Mouse (Mus musculus) mature B cell (primary cell): Measurements from ENCODE around the gene Rnf141.

ENCODE experiments used
- in situ Hi-C: fragments of 300-500 bp; cut with MboI; formaldehyde crosslinking; loops from 2 replicates; pipeline ENCODE4 v1.14.3; 2019

Rnf141 gene

DNA sequence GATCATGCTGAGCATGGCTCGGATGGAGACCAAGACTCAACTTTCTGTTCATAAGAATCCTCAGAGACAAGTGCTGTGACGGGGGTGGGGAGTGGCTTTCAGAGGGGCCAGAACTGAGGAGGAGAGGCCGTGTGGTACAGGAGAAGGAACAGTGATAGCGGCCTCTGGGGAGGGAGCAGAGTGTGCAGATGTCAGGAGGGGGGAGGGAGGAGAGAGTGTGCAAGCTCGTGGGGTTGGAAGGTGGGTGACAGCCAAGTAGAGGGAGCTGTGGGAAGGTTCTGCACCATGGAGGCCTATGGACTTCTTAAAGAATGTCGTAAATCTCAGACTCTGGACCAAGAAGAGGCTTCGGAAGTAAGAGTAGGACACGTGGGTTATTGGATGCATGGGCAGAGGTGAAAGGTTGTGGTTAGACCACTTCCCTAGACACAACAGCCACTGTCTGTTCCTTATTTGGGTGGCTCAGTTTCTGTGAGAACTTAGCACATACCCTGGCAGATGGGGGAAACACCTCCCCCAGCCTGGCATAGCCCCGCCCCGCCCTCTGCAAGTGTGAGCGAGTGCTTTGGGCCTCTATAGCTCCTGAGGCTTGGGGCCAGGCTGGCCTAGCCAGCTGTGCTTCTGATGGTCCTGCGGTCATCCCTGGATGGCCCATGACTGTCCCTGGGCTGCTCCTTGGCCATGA lies 47.7 kb downstream of the Rnf141 start:
- in situ Hi-C loops: no loop called here

- in situ Hi-C loops: no loop called here
These were observed 49.5 kb downstream of the Rnf141 start for GRCm38 (mm10) chr7:110794722-110795121.

DNA sequence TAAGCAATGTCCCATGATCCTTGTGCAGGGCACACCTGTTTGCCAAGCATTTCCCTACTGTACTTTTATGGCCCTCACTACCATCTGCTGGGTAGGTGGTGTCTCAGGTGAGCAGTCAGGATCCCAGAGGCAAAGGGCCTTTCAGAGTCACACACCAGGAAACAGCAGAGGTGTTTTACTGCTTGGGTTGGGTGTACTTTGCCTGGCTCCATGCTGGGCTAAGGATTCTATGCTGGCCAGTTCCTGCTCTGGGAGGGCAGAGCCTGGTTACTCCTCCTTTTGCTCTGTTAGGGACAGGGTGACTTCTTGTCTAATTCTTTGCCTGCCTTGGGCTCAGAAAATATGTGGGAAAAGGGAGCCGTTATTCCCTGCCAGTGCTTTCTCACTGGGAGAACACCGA lies 51.4 kb downstream of the Rnf141 start:
- in situ Hi-C loops: no loop called here

DNA sequence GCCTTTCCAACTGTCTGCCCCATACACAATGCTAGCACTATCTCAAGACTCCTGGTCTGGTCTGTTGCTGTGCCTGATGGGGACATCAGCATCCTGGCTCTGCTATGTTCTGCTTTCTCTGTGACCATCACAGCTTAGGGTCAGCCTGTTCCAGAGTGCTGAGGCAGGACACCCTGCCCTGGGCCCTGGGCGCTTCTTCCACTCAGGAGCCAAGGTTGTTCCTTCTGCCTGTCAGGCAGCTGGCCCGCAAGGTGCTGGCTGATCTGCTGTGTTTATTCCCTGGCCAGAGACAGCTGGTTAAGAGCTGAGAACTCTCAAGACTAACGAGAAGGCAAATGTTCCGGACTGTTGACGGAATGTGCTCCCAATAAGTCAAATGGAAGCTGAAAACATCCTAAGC lies 52.1 kb downstream of the Rnf141 start:
- in situ Hi-C loops: no loop called here

- in situ Hi-C loops: no loop called here
These were observed 53.4 kb downstream of the Rnf141 start for GRCm38 (mm10) chr7:110790878-110791277.

- in situ Hi-C loops: no loop called here
These were observed 56.9 kb downstream of the Rnf141 start for GRCm38 (mm10) chr7:110787310-110787709.

- in situ Hi-C loops: no loop called here
These were observed 58.5 kb downstream of the Rnf141 start for GRCm38 (mm10) chr7:110785741-110786146.

GRCm38 (mm10) chr7:110784965-110785364 lies 59.3 kb downstream of the Rnf141 start:
- in situ Hi-C loops: no loop called here

DNA sequence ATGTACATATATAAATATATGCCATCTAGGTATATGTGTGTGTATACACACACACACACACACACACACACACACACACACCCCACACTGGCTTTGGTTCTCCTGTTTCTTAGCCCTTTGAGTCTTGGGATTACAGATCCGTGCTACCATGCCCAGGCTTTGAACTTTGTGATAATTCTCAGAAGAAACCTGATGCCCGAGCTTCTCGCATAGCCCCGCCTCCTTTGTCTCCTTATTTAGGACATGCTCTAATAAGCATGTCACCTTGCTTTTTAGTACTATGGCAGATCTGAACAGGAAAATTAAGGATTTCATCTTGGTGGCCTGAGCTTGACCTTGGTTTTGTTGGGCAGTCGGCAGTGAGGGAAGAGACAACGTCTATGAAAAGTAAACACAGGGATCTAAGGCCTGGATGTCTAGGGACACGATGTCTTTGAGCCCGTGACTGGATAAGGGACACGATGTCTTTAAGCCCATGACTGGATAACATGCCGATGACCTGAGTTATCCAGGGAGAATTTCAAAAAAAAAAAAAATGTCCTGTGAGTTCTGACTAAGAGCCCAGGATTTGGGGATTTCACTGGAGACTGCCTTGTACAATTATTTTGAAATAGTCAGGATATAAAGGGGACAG lies 61.3 kb downstream of the Rnf141 start:
- in situ Hi-C loops: no loop called here

- in situ Hi-C loops: no loop called here
These were observed 62.1 kb downstream of the Rnf141 start for GRCm38 (mm10) chr7:110782135-110782534.

- in situ Hi-C loops: no loop called here
These were observed 63.0 kb downstream of the Rnf141 start for GRCm38 (mm10) chr7:110781231-110781711.

- in situ Hi-C loops: no loop called here
These were observed 63.7 kb downstream of the Rnf141 start for GRCm38 (mm10) chr7:110780520-110780919.

- in situ Hi-C loops: no loop called here
These were observed 64.6 kb downstream of the Rnf141 start for GRCm38 (mm10) chr7:110779605-110780111.

GRCm38 (mm10) chr7:110778933-110779332 lies 65.3 kb downstream of the Rnf141 start:
- in situ Hi-C loops: no loop called here

DNA sequence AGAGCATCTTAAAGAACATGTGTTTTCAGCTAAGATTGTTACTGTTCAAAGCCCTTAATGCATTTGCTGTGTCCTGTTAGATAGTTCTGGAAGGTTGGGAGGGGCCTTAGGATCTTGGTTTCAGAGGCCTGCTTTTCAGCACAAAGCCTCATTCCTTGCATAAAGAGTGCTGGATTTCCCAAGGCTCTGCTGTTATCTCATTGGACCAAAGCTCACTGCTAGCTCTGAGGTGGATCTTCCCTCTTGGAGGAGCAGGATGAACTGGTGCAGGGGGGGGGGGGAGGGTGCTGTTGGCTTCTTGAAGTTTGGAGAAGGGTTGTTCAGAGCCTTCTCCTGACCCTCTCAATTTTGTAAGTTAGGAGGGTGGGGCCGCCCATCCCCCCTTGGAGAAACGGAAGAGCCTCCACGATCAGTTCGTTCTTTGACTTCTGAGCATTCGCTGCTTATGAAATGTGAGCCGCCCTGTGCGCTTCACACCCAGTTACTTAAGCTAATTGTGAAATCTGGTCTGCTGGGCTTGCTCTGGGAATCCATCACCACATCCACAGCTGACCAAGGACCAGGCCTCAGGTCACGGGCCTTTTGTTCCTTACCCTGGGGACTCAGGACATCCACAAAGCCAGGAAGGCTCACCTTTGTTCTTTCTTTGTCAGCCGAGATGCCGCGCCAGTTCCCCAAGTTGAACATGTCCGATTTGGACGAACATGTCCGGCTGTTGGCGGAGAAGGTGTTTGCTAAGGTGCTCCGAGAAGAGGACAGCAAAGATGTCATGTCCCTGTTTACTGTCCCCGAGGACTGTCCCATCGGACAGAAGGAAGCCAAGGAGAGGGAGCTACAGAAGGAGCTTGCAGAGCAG lies 66.9 kb downstream of the Rnf141 start:
- in situ Hi-C loops: no loop called here

GRCm38 (mm10) chr7:110774674-110775073 lies 69.6 kb downstream of the Rnf141 start:
- in situ Hi-C loops: no loop called here

GRCm38 (mm10) chr7:110774077-110774476 lies 70.2 kb downstream of the Rnf141 start:
- in situ Hi-C loops: no loop called here

- in situ Hi-C loops: no loop called here
These were observed 70.9 kb downstream of the Rnf141 start for GRCm38 (mm10) chr7:110773204-110774002.

GRCm38 (mm10) chr7:110772343-110772742 lies 71.9 kb downstream of the Rnf141 start:
- in situ Hi-C loops: no loop called here

GRCm38 (mm10) chr7:110770949-110771348 lies 73.3 kb downstream of the Rnf141 start:
- in situ Hi-C loops: no loop called here

- in situ Hi-C loops: no loop called here
These were observed 75.2 kb downstream of the Rnf141 start for GRCm38 (mm10) chr7:110769094-110769493.
